Mouse (Mus musculus) E14TG2a.4 (cell line): ENCODE results near the gene Cldnd2.

ENCODE experiments used
- CTCF ChIP-seq: conservative IDR thresholded peaks from 2 replicates; pipeline ENCODE4 v1.5.1; 2014; ENCODE audit warnings: low read length
- NANOG ChIP-seq: IDR thresholded peaks from 2 replicates; pipeline ENCODE4 v1.6.1; 2014; ENCODE audit warnings: borderline replicate concordance, low read length, mixed read lengths
- POU5F1 ChIP-seq: IDR thresholded peaks from 2 replicates; pipeline ENCODE4 v1.6.1; 2014; ENCODE audit warnings: low read length, borderline replicate concordance

- TF ChIP-seq CTCF (no peak), POU5F1 (no peak), NANOG (no peak)
Observed at GRCm38 (mm10) chr7:43454371-43454770, 13.8 kb downstream of the Cldnd2 start.
